Mouse (Mus musculus) ES-E14 (cell line): ENCODE measurements around the gene Mrpl33.

Experiments
- MAFK ChIP-seq: IDR thresholded peaks from 2 replicates; pipeline ENCODE4 v1.6.1; 2014; ENCODE audit warnings: mild to moderate bottlenecking, low read depth, low read length, inconsistent platforms; ENCODE audit not compliant: insufficient read depth
- ZC3H11A ChIP-seq: IDR thresholded peaks from 2 replicates; pipeline ENCODE4 v1.6.1; 2012; ENCODE audit warnings: low read depth, mild to moderate bottlenecking, inconsistent platforms, low read length, borderline replicate concordance
- ZNF384 ChIP-seq: IDR thresholded peaks from 2 replicates; pipeline ENCODE4 v1.6.1; 2012; ENCODE audit warnings: low read depth, low read length, inconsistent platforms

DNA sequence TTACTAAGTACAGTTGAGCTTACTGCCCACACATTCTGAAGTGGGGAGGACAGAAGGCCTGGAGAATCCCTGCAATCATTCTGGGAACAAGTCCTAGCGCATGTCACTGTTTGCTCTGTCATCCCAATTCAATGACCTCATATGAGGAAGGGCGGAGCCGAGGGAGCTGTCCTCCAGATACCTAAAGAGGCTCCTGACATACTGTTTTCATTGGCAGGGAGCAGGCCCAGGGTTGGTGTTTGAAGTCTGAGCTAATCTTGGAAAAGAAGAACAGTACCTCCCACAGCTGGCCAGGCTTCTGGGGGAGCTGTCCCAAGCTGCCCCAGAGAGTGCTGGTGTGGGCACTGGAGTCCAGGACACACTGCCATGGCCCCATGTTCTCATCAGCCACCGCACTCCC is 31.8 kb upstream of the Mrpl33 start:
- TF ChIP-seq MAFK (no peak), ZNF384 (no peak), ZC3H11A (no peak)
